Mouse (Mus musculus) CH12F3 (cell line): ENCODE data around the gene Gm2075.
"Not testable (repeated sequence)": the region's sequence is repeated elsewhere in the genome, so short reads cannot be mapped to it uniquely, and the experiment has no call there.

Experiments used
- in situ Hi-C: fragments of 300-500 bp; cut with MboI; formaldehyde crosslinking; loops from 2 replicates; pipeline ENCODE4 v1.14.3; 2020; ENCODE audit warnings: low sequenced_read_pairs

The Gm2075 gene

DNA sequence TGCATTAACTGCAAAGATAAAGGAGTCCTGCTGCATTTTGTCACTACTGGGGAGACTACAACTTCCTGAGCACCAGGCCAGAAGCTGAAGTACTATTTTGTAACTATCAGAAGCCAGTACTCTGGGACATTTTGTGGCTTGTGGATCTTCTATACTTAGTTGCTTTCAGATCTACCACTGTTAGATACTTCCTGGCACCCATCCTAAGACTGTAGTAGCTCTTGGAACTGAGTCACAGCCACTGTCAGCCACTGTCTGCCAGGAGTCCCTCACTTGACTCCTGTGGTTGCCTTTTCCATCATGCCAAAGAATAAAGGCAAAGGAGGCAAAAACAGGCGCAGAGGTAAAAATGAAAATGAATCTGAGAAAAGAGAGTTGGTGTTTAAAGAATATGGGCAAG lies at the start of gene Gm2075:
TSS of gene Gm2075 (plus strand) at position 301 of the 400 bp plus-strand sequence.
- in situ Hi-C loops, result not testable (repeated sequence)

DNA sequence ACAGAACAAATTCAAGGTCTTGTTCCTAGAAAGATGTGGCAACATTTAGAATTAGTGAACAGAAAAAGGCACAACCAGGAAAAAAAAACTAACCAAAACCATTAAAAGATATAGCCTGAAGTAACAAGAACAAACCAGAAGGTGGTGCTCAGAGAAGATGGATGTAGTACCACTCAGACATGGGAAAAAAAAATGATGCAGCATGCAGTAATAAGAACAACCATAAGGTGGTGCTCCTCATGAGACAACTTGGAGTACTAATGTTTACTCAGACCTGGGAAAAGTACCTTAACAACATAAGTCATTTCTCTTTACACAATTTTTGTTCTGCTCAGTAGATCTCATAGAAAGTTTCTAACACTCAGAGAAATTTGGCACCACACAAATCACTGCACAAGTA lies 27.6 kb upstream of the Gm2075 start:
- in situ Hi-C loops, result not testable (repeated sequence)

DNA sequence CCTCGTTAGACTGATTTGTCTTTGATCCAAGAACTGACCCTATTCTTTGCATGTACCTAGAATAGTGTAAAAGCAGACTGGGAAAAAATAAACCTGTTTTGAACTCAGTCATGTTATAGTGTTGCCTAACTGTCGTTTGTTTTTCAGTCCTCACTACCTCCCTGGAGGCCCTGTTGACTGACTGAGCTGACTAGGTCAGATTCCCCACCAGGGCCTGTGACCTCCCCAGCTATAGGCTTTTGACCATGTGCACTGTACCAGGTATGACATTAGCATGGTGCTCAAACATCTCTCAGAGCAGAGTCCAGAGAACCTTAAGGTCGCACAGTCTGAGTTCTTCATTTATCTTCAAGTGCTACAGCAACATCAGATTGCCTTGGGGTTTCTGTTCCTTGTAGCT lies 7.5 kb upstream of the Gm2075 start:
- in situ Hi-C loops, result not testable (repeated sequence)

DNA sequence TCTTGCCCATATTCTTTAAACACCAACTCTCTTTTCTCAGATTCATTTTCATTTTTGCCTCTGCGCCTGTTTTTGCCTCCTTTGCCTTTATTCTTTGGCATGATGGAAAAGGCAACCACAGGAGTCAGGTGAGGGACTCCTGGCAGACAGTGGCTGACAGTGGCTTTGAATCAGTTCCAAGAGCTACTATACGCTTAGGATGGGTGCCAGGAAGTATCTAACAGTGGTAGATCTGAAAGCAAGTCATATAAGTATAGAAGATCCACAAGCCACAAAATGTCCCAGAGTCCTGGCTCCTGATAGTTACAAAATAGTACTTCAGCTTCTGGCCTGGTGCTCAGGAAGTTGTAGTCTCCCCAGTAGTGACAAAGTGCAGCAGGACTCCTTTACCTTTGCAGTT lies 7.0 kb downstream of the Gm2075 start, which contains the start of gene Gm6803:
TSS of gene Gm6803 (minus strand) at position 101 of the 400 bp plus-strand sequence.
- in situ Hi-C loops, result not testable (repeated sequence)

DNA sequence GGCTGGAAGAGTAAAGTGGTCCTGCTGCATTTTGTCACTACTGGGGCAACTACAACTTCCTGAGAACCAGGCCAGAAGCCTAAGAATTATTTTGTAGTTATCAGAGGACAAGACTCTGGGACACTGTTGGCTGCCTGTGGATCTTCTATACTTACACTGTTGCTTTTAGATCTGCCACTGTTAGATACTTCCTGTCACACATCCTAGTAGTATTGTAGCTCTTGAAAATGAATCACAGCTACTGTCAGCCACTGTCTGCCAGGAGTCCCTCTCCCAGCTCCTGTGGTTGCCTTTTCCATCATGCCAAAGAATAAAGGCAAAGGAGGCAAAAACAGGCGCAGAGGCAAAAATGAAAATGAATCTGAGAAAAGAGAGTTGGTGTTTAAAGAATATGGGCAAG lies 15.1 kb downstream of the Gm2075 start, which contains the start of gene Gm2056:
TSS of gene Gm2056 (plus strand) at position 301 of the 400 bp plus-strand sequence.
- in situ Hi-C loops, result not testable (repeated sequence)

DNA sequence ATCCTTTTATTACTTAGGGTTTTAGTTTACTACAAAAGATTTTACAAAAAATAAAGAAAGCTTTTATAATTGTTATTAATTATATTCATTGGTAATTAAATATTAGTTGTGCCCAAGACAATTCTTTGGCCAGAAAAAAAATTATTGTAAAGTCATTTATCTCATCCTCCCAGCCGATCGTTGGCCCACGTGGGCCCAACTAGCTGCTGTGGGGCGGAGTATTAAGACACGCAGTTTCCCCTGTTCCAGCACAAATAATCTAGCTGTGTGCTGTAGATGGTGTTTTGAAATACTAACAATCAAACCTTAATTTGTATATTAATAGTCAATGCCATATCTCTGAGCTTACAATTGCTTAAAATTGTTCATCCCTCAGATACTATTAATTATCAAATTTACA lies 20.6 kb downstream of the Gm2075 start:
- in situ Hi-C loops, result not testable (repeated sequence)

DNA sequence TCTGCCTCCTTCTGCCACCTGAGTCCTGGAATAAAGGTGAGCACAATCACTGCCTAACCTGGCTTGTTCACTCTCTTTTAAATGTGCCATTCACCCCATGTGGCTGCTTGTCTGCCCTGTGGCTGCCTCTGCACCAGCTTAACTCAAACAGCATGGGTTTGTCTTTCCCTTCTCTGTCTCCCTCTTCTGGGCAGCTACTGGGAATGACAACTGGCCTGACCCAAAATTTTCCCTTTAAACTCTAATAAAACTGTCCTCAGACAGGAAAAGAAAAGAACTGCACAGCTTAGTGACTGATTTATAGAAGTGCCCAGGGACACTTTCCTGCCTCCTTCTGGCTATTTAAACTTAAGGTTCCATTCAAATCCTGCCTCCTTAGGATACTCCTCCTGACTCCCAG lies 27.4 kb downstream of the Gm2075 start:
- in situ Hi-C loops, result not testable (repeated sequence)

DNA sequence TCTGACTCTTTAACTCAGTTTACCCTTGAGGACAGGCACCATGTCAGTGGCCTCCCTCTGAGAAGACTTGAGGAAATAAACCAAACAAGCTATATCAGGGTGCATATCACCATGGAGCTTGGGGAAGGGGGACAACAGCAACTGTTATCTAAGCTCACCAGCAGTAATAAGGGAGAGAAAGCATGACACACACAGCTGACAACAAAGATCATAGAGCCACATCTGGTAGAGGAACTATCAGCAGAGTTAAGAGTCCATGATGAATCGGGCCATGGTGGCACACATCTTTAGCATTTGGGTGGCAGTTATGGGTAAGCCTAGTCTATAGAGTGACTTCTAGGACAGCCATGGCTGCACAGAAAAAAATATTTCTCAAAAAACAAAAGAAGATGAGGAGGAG lies 28.1 kb downstream of the Gm2075 start:
- in situ Hi-C loops, result not testable (repeated sequence)

DNA sequence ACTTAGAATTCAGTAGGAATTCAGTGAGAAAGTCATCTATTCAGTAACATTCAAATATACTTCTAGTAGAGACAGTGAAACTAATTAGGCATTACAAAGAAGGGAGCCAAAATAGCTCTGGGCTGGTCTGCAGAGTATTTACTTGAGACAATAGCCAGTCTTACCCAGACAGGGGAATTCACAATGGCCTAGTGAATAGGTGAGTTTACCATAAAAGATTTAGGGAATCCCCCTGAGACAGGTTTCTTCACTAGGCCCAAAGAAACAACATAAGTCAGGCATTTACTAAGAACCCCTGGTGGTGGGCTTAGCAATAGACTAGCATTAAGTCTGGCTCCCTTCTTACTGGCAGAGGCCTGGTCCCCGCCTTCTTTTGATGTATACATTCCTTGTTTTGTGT lies 33.6 kb downstream of the Gm2075 start:
- in situ Hi-C loops, result not testable (repeated sequence)
